Mouse (Mus musculus): ENCODE data around the gene Rec114.

- TF ChIP-seq POLR2A (IDR thresholded peaks at IDR 0.05; ENCODE audit: low read depth, low read length): no peak
- TF ChIP-seq CTCF (IDR thresholded peaks at IDR 0.05; ENCODE audit: borderline replicate concordance, insufficient read depth, low read length): no peak
Observed at GRCm38 (mm10) chr9:58701751-58702150, 42.0 kb downstream of the Rec114 start.
